8 mouse cellular contexts compared by ENCODE assay signal in genomic region chr11:6436442-6436841, GRCm38 (mm10). TPM values are rescaled to one million over a fixed set of nuclear protein-coding genes. Genes with fewer than 3 reads are reported as not detected.
DNase-seq lines count a peak whose midpoint lies in the region; ATAC-seq and TF ChIP-seq lines count a peak whose summit lies in the region.

No protein-coding gene starts in this region.

- peak; percentile 57 to 77 for DNase-seq in adrenal gland, adult (ENCODE audit: inconsistent age in 2 of 2, low spot score in 1 of 2)
- no peak for DNase-seq in adrenal gland, adult 8-10 months
- peak; percentile 71 for DNase-seq in embryo, embryonic 10 days (ENCODE audit: low spot score)
- peak; percentile 52 to 70 for DNase-seq in lung, postnatal 4 days
- DNase-seq in spleen, postnatal 36 days (ENCODE audit: low spot score in 2 of 2), result peak; percentile 53

- H3K4me3 ChIP-seq in neural tube, embryonic 12.5 days, result no peak overlapping the region
- H3K4me3 ChIP-seq in neural tube, embryonic 15.5 days (replicated peaks), result no peak overlapping the region
- H3K4me3 ChIP-seq in intestine, postnatal 0 days (ENCODE audit: low read depth, low read length), result no peak overlapping the region

- H3K36me3 ChIP-seq in neural tube, embryonic 12.5 days, result peaks cover 69% of the 10 kb centered on the region
- peaks cover 38% of the 10 kb centered on the region for H3K36me3 ChIP-seq in neural tube, embryonic 15.5 days
- peaks cover 55% of the 10 kb centered on the region for H3K36me3 ChIP-seq in intestine, postnatal 0 days (ENCODE audit: control insufficient read depth, insufficient read depth)

- no peaks in the 10 kb centered on the region for H3K4me1 ChIP-seq in neural tube, embryonic 12.5 days
- H3K4me1 ChIP-seq in neural tube, embryonic 15.5 days, result no peaks in the 10 kb centered on the region
- no peaks in the 10 kb centered on the region for H3K4me1 ChIP-seq in intestine, postnatal 0 days (replicated peaks; ENCODE audit: control insufficient read depth, insufficient read depth, low read length)

- H3K27me3 ChIP-seq in neural tube, embryonic 12.5 days (replicated peaks), result no peaks in the 10 kb centered on the region
- no peaks in the 10 kb centered on the region for H3K27me3 ChIP-seq in neural tube, embryonic 15.5 days (replicated peaks)
- no peaks in the 10 kb centered on the region for H3K27me3 ChIP-seq in intestine, postnatal 0 days (replicated peaks; ENCODE audit: control insufficient read depth, insufficient read depth, low read length)

- no peaks in the 10 kb centered on the region for H3K9me3 ChIP-seq in neural tube, embryonic 12.5 days
- no peaks in the 10 kb centered on the region for H3K9me3 ChIP-seq in neural tube, embryonic 15.5 days (replicated peaks)
- H3K9me3 ChIP-seq in intestine, postnatal 0 days (ENCODE audit: control insufficient read depth), result no peaks in the 10 kb centered on the region

- 0 out of 2 replicates have a peak, but pooled peaks have one; percentile 56 for ATAC-seq in neural tube, embryonic 12.5 days (ENCODE audit: low FRiP score, low read depth)
- no peak for ATAC-seq in neural tube, embryonic 15.5 days (ENCODE audit: low FRiP score)
- 0 out of 2 replicates have a peak, but pooled peaks have one; percentile 38 for ATAC-seq in intestine, postnatal 0 days

- H3K27ac ChIP-seq in neural tube, embryonic 12.5 days, result no peak overlapping the region
- no peak overlapping the region for H3K27ac ChIP-seq in neural tube, embryonic 15.5 days (replicated peaks)
- H3K27ac ChIP-seq in intestine, postnatal 0 days (ENCODE audit: low read depth, low read length), result no peak overlapping the region

- WGBS in neural tube, embryonic 12.5 days, result 70% methylated on average over 8 of the region's 8 CpGs
- 64% methylated on average over 8 of the region's 8 CpGs for WGBS in neural tube, embryonic 15.5 days
- 77% methylated on average over 8 of the region's 8 CpGs for WGBS in intestine, postnatal 0 days

- H3K4me2 ChIP-seq in neural tube, embryonic 12.5 days (replicated peaks), result no peak overlapping the region
- no peak overlapping the region for H3K4me2 ChIP-seq in neural tube, embryonic 15.5 days
- no peak overlapping the region for H3K4me2 ChIP-seq in intestine, postnatal 0 days (replicated peaks; ENCODE audit: low read depth)

- no peak overlapping the region for H3K9ac ChIP-seq in neural tube, embryonic 12.5 days
- no peak overlapping the region for H3K9ac ChIP-seq in neural tube, embryonic 15.5 days (replicated peaks)
- no peak overlapping the region for H3K9ac ChIP-seq in intestine, postnatal 0 days (ENCODE audit: low read depth, low read length)

- peak; percentile 88 for TF ChIP-seq CTCF in intestine, postnatal 0 days (IDR thresholded peaks at IDR 0.05; ENCODE audit: low read depth)

RNA-seq across cellular contexts. Expression of gene H2afv, which starts 7.8 kb away (rescaled TPM):
- total RNA-seq in adrenal gland, adult 8-10 months (2022), result 10 to 100 TPM; 68.9 to 84.3 (median 80.5) TPM
- 580 and 625 TPM in 2 replicates for polyA plus RNA-seq in neural tube, embryonic 12.5 days (2016; fragmentation: Nextera tagmentation; extraction: Ambion mirVana)
- 183 and 240 TPM in 2 replicates for polyA plus RNA-seq in neural tube, embryonic 15.5 days (2015; fragmentation: Nextera tagmentation; extraction: Ambion mirVana)
- 343 and 346 TPM in 2 replicates for polyA plus RNA-seq in intestine, postnatal 0 days (2015; fragmentation: Nextera tagmentation; extraction: Ambion mirVana)

RNA-seq across cellular contexts. Expression of gene Ppia, which starts 21.2 kb away (rescaled TPM):
- 1,000 to 10,000 TPM; 1,457 to 1,759 (median 1,529) TPM for total RNA-seq in adrenal gland, adult 8-10 months (2022)
- polyA plus RNA-seq in neural tube, embryonic 12.5 days (2016; fragmentation: Nextera tagmentation; extraction: Ambion mirVana), result 4,309 and 4,532 TPM in 2 replicates
- 4,598 and 4,773 TPM in 2 replicates for polyA plus RNA-seq in neural tube, embryonic 15.5 days (2015; fragmentation: Nextera tagmentation; extraction: Ambion mirVana)
- polyA plus RNA-seq in intestine, postnatal 0 days (2015; fragmentation: Nextera tagmentation; extraction: Ambion mirVana), result 3,711 and 4,178 TPM in 2 replicates

RNA-seq across cellular contexts. Expression of gene Purb, which starts 39.3 kb away (rescaled TPM):
- total RNA-seq in adrenal gland, adult 8-10 months (2022), result 10 to 100 TPM; 54.2 to 62.0 (median 60.9) TPM
- polyA plus RNA-seq in neural tube, embryonic 12.5 days (2016; fragmentation: Nextera tagmentation; extraction: Ambion mirVana), result 13.8 and 14.2 TPM in 2 replicates
- 11.4 and 14.7 TPM in 2 replicates for polyA plus RNA-seq in neural tube, embryonic 15.5 days (2015; fragmentation: Nextera tagmentation; extraction: Ambion mirVana)
- polyA plus RNA-seq in intestine, postnatal 0 days (2015; fragmentation: Nextera tagmentation; extraction: Ambion mirVana), result 21.6 and 25.1 TPM in 2 replicates

RNA-seq across cellular contexts. Expression of gene Zmiz2, which starts 47.6 kb away (rescaled TPM):
- total RNA-seq in adrenal gland, adult 8-10 months (2022), result 10 to 100 TPM; 51.9 to 66.8 (median 59.9) TPM
- 23.9 and 24.1 TPM in 2 replicates for polyA plus RNA-seq in neural tube, embryonic 12.5 days (2016; fragmentation: Nextera tagmentation; extraction: Ambion mirVana)
- polyA plus RNA-seq in neural tube, embryonic 15.5 days (2015; fragmentation: Nextera tagmentation; extraction: Ambion mirVana), result 24.8 and 28.3 TPM in 2 replicates
- 7.8 and 8.0 TPM in 2 replicates for polyA plus RNA-seq in intestine, postnatal 0 days (2015; fragmentation: Nextera tagmentation; extraction: Ambion mirVana)
